Mouse (Mus musculus): Measurements from ENCODE around the gene Sc5d. TPM values are rescaled to one million over a fixed set of nuclear protein-coding genes. Genes with fewer than 3 reads are reported as not detected.
A peak's percentile ranks its signal among the peaks of the same experiment; 100 is the strongest.

Sc5d gene
- polyA plus RNA-seq, 1 experiment, result 88.8 TPM

- Histone ChIP-seq H3K4me1 (ENCODE audit: control insufficient read depth, insufficient read depth, low read length) (no peaks in the 10 kb centered on the region), H3K27me3 (ENCODE audit: control insufficient read depth, insufficient read depth, low read length) (no peaks in the 10 kb centered on the region), H3K27ac (ENCODE audit: insufficient read depth, low read length) (no peak overlapping the region), H3K4me3 (replicated peaks; ENCODE audit: insufficient read depth, low read depth, low read length) (no peak overlapping the region)
- TF ChIP-seq POLR2A (IDR thresholded peaks at IDR 0.05; ENCODE audit: borderline replicate concordance, insufficient read depth, low read length), result no peak
- no peak for TF ChIP-seq CTCF (IDR thresholded peaks at IDR 0.05; ENCODE audit: borderline replicate concordance, insufficient read depth, low read depth, low read length)
- WGBS, result 61% methylated on average over 4 of the region's 4 CpGs
- no peak for DNase-seq
These were observed 8.6 kb upstream of the Sc5d start for GRCm38 (mm10) chr9:42272690-42273089.

DNA sequence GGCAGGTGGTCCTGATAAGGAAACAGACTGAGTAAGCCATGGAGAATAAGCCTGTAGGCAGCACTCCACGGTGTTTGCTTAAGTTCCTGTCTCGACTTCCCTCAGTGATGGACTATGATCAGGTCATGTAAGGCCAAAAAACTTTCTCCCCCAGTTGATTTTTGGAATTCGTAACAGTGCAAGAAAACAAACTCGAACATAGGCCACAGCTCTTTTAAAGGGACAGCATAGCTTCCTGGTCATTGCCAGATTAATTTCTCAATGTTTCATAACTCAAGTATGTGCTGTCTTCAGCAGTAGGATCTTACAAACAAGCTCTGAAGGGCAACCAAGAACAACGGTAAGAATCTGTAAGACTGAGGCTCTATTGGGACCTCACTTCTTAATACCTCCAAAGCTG is 7.4 kb upstream of the Sc5d start:
- DNase-seq, result no peak
- Histone ChIP-seq H3K4me3 (replicated peaks; ENCODE audit: insufficient read depth, low read depth, low read length) (no peak overlapping the region), H3K27me3 (ENCODE audit: control insufficient read depth, insufficient read depth, low read length) (no peaks in the 10 kb centered on the region), H3K27ac (ENCODE audit: insufficient read depth, low read length) (no peak overlapping the region), H3K4me1 (ENCODE audit: control insufficient read depth, insufficient read depth, low read length) (no peaks in the 10 kb centered on the region)
- TF ChIP-seq POLR2A (IDR thresholded peaks at IDR 0.05; ENCODE audit: borderline replicate concordance, insufficient read depth, low read length), result no peak
- no peak for TF ChIP-seq CTCF (IDR thresholded peaks at IDR 0.05; ENCODE audit: borderline replicate concordance, insufficient read depth, low read depth, low read length)
- 86% methylated on average over 5 of the region's 5 CpGs for WGBS

GRCm38 (mm10) chr9:42270617-42271016 is 6.6 kb upstream of the Sc5d start:
- DNase-seq, result no peak
- 86% methylated on average over 3 of the region's 3 CpGs for WGBS
- TF ChIP-seq CTCF (IDR thresholded peaks at IDR 0.05; ENCODE audit: borderline replicate concordance, insufficient read depth, low read depth, low read length) (no peak), POLR2A (IDR thresholded peaks at IDR 0.05; ENCODE audit: borderline replicate concordance, insufficient read depth, low read length) (no peak)
- no peak overlapping the region for H3K4me3 ChIP-seq (replicated peaks; ENCODE audit: insufficient read depth, low read depth, low read length)
- H3K27me3 ChIP-seq (ENCODE audit: control insufficient read depth, insufficient read depth, low read length), result no peaks in the 10 kb centered on the region
- no peak overlapping the region for H3K27ac ChIP-seq (ENCODE audit: insufficient read depth, low read length)
- H3K4me1 ChIP-seq (ENCODE audit: control insufficient read depth, insufficient read depth, low read length), result no peaks in the 10 kb centered on the region

GRCm38 (mm10) chr9:42270081-42270480 is 6.0 kb upstream of the Sc5d start:
- no peak for TF ChIP-seq POLR2A (IDR thresholded peaks at IDR 0.05; ENCODE audit: borderline replicate concordance, insufficient read depth, low read length)
- TF ChIP-seq CTCF (IDR thresholded peaks at IDR 0.05; ENCODE audit: borderline replicate concordance, insufficient read depth, low read depth, low read length), result no peak
- H3K4me3 ChIP-seq (replicated peaks; ENCODE audit: insufficient read depth, low read depth, low read length), result no peak overlapping the region
- DNase-seq, result no peak
- H3K4me1 ChIP-seq (ENCODE audit: control insufficient read depth, insufficient read depth, low read length), result no peaks in the 10 kb centered on the region
- H3K27ac ChIP-seq (ENCODE audit: insufficient read depth, low read length), result no peak overlapping the region
- no peaks in the 10 kb centered on the region for H3K27me3 ChIP-seq (ENCODE audit: control insufficient read depth, insufficient read depth, low read length)
- WGBS, result 89% methylated on average over 5 of the region's 5 CpGs

DNA sequence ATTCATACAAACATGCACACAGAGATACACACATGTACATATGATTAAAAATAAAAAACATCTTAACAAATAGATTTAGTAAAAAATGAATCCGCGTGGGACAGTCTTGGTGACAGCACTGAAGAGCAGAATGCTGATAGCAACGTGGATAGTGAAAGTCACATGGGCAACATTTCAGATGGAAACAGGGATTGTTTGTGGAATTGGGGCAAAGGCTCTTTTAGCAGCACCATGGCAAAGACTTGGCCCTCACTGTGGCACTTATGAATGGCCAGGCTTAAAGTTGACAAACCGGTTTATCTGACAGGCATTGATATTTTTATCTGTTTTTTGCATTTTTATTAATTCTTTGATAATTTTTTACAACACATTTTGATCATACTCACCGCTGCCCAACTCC is 4.3 kb upstream of the Sc5d start:
- Histone ChIP-seq H3K4me1 (ENCODE audit: control insufficient read depth, insufficient read depth, low read length) (no peaks in the 10 kb centered on the region), H3K27me3 (ENCODE audit: control insufficient read depth, insufficient read depth, low read length) (no peaks in the 10 kb centered on the region), H3K27ac (ENCODE audit: insufficient read depth, low read length) (no peak overlapping the region), H3K4me3 (replicated peaks; ENCODE audit: insufficient read depth, low read depth, low read length) (no peak overlapping the region)
- no peak for TF ChIP-seq CTCF (IDR thresholded peaks at IDR 0.05; ENCODE audit: borderline replicate concordance, insufficient read depth, low read depth, low read length)
- no peak for TF ChIP-seq POLR2A (IDR thresholded peaks at IDR 0.05; ENCODE audit: borderline replicate concordance, insufficient read depth, low read length)
- no peak for DNase-seq
- 87% methylated on average over 5 of the region's 5 CpGs for WGBS

DNA sequence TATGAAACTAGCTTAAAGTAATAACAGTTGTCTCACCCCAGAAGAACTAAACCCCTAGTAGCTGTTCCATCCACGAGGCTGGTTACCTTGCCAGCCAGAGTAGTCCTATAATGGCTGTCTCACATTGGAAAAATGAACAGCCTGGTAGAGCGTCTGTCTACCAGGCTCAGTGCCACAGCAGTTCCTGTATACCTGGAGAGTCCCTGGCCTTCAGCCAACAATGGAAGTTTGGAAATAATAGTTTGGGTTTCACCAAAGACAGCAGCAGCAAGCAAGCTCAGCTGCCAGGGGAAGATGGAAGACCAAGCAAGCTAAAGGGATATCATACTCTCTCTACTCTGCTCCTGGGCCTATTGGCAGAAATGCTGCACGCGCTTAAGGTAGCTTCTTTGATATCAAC is 1.3 kb upstream of the Sc5d start:
- DNase-seq, result peak; percentile 32 to 58
- 57% methylated on average over 4 of the region's 4 CpGs for WGBS

GRCm38 (mm10) chr9:42263709-42264111 is 346 bp downstream of the Sc5d start:
- no peak for DNase-seq
- under 1% methylated on average over 18 of the region's 18 CpGs for WGBS
- no peaks in the 10 kb centered on the region for H3K27me3 ChIP-seq (ENCODE audit: control insufficient read depth, insufficient read depth, low read length)
- peak overlapping the region; percentile 58 for H3K27ac ChIP-seq (ENCODE audit: insufficient read depth, low read length)
- H3K4me3 ChIP-seq (replicated peaks; ENCODE audit: insufficient read depth, low read depth, low read length), result peak overlapping the region; percentile 95
- no peak for TF ChIP-seq CTCF (IDR thresholded peaks at IDR 0.05; ENCODE audit: borderline replicate concordance, insufficient read depth, low read depth, low read length)
- TF ChIP-seq POLR2A (IDR thresholded peaks at IDR 0.05; ENCODE audit: borderline replicate concordance, insufficient read depth, low read length), result no peak
- peaks cover 2% of the 10 kb centered on the region; the same call in 1 of the 2 replicates for H3K4me1 ChIP-seq (ENCODE audit: control insufficient read depth, insufficient read depth, low read length)

More for the DNA sequence above, 1.3 kb upstream of the Sc5d start:
- Histone ChIP-seq H3K4me3 (replicated peaks; ENCODE audit: insufficient read depth, low read depth, low read length) (no peak overlapping the region), H3K4me1 (ENCODE audit: control insufficient read depth, insufficient read depth, low read length) (peaks cover 2% of the 10 kb centered on the region; the same call in 1 of the 2 replicates), H3K27me3 (ENCODE audit: control insufficient read depth, insufficient read depth, low read length) (no peaks in the 10 kb centered on the region), H3K27ac (ENCODE audit: insufficient read depth, low read length) (no peak overlapping the region)
- TF ChIP-seq CTCF (IDR thresholded peaks at IDR 0.05; ENCODE audit: borderline replicate concordance, insufficient read depth, low read depth, low read length) (no peak), POLR2A (IDR thresholded peaks at IDR 0.05; ENCODE audit: borderline replicate concordance, insufficient read depth, low read length) (no peak)

GRCm38 (mm10) chr9:42260481-42260880 is 3.6 kb downstream of the Sc5d start:
- H3K27me3 ChIP-seq (ENCODE audit: control insufficient read depth, insufficient read depth, low read length), result no peaks in the 10 kb centered on the region

More at GRCm38 (mm10) chr9:42260481-42260880, 3.6 kb downstream of the Sc5d start:
- no peak for DNase-seq
- Histone ChIP-seq H3K4me3 (replicated peaks; ENCODE audit: insufficient read depth, low read depth, low read length) (no peak overlapping the region), H3K27ac (ENCODE audit: insufficient read depth, low read length) (no peak overlapping the region), H3K4me1 (ENCODE audit: control insufficient read depth, insufficient read depth, low read length) (peaks cover 2% of the 10 kb centered on the region; the same call in 1 of the 2 replicates)
- WGBS, result 90% methylated on average over 5 of the region's 5 CpGs
- TF ChIP-seq CTCF (IDR thresholded peaks at IDR 0.05; ENCODE audit: borderline replicate concordance, insufficient read depth, low read depth, low read length) (no peak), POLR2A (IDR thresholded peaks at IDR 0.05; ENCODE audit: borderline replicate concordance, insufficient read depth, low read length) (no peak)

Data from cerebellum, adult 2 months (tissue).